Mouse (Mus musculus) large intestine, adult 2 months (tissue): ENCODE results near the gene Dclk1. TPM values are rescaled to one million over a fixed set of nuclear protein-coding genes. Genes with fewer than 3 reads are reported as not detected.

Experiments used
- DNase-seq: peaks from one replicate; pipeline ENCODE4 v3.0.0-alpha.2; 2012; ENCODE audit warnings: low read depth, low spot score
- WGBS: fragments of 180-500 bp; shearing (Covaris S2); methylation state at CpG from one replicate; pipeline ENCODE4 v1.1.7; 2018; 5-methylcytosine and 5-hydroxymethylcytosine counted together
- polyA plus RNA-seq: library from polyadenylated mRNA; depleted of rRNA; stranded (reverse); fragments of >200 nt; gene quantifications from 2 replicates; pipeline ENCODE4 v1.2.3, GENCODE M21; 2012

The Dclk1 gene
- polyA plus RNA-seq, 1 experiment, result 1.9 TPM

- no peak for DNase-seq
- WGBS, result 89% methylated on average over 6 of the region's 6 CpGs
Measured at GRCm38 (mm10) chr3:55378591-55378990, 136.4 kb downstream of the Dclk1 start.

- no peak for DNase-seq
- WGBS, result 68% methylated on average over 9 of the region's 9 CpGs
Measured at GRCm38 (mm10) chr3:55380471-55380870, 138.3 kb downstream of the Dclk1 start.

- WGBS, result 52% methylated on average over 3 of the region's 3 CpGs
- DNase-seq, result no peak
Measured at GRCm38 (mm10) chr3:55392605-55393004, 150.4 kb downstream of the Dclk1 start.

GRCm38 (mm10) chr3:55393549-55393948, 151.4 kb downstream of the Dclk1 start:
- WGBS, result 68% methylated on average over 3 of the region's 3 CpGs
- no peak for DNase-seq

- DNase-seq, result no peak
- WGBS, result 70% methylated on average over 2 of the region's 2 CpGs
Measured at GRCm38 (mm10) chr3:55396792-55397191, 154.6 kb downstream of the Dclk1 start.

- 79% methylated on average over 6 of the region's 6 CpGs for WGBS
- DNase-seq, result no peak
Measured at GRCm38 (mm10) chr3:55397752-55398693, 155.9 kb downstream of the Dclk1 start.

- DNase-seq, result no peak
Measured at GRCm38 (mm10) chr3:55401236-55401635, 159.1 kb downstream of the Dclk1 start.

GRCm38 (mm10) chr3:55404751-55405150, 162.6 kb downstream of the Dclk1 start:
- WGBS, result 96% methylated on average over 7 of the region's 7 CpGs

More at GRCm38 (mm10) chr3:55401236-55401635, 159.1 kb downstream of the Dclk1 start:
- 70% methylated on average over 1 of the region's 1 CpGs for WGBS

GRCm38 (mm10) chr3:55406616-55407015, 164.5 kb downstream of the Dclk1 start:
- WGBS, result 77% methylated on average over 7 of the region's 7 CpGs
- DNase-seq, result no peak

More at GRCm38 (mm10) chr3:55404751-55405150, 162.6 kb downstream of the Dclk1 start:
- DNase-seq, result no peak

GRCm38 (mm10) chr3:55411547-55411946, 169.4 kb downstream of the Dclk1 start:
- no peak for DNase-seq

- DNase-seq, result no peak
- WGBS, result 29% methylated on average over 14 of the region's 14 CpGs
Measured at GRCm38 (mm10) chr3:55415527-55415950, 173.4 kb downstream of the Dclk1 start.

- 71% methylated on average over 6 of the region's 6 CpGs for WGBS
Measured at GRCm38 (mm10) chr3:55418845-55419244, 176.7 kb downstream of the Dclk1 start.

GRCm38 (mm10) chr3:55419334-55419733, 177.2 kb downstream of the Dclk1 start:
- WGBS, result 35% methylated on average over 3 of the region's 3 CpGs

More at GRCm38 (mm10) chr3:55418845-55419244, 176.7 kb downstream of the Dclk1 start:
- no peak for DNase-seq

GRCm38 (mm10) chr3:55420436-55421083, 178.4 kb downstream of the Dclk1 start:
- WGBS, result 61% methylated on average over 8 of the region's 8 CpGs
- DNase-seq, result no peak

More at GRCm38 (mm10) chr3:55419334-55419733, 177.2 kb downstream of the Dclk1 start:
- DNase-seq, result no peak

- no peak for DNase-seq
- 41% methylated on average over 11 of the region's 11 CpGs for WGBS
Measured at GRCm38 (mm10) chr3:55423640-55424397, 181.7 kb downstream of the Dclk1 start.

GRCm38 (mm10) chr3:55430022-55430549, 187.9 kb downstream of the Dclk1 start:
- WGBS, result 84% methylated on average over 2 of the region's 2 CpGs
- DNase-seq, result no peak

GRCm38 (mm10) chr3:55431223-55431622, 189.1 kb downstream of the Dclk1 start:
- 89% methylated on average over 3 of the region's 3 CpGs for WGBS
- no peak for DNase-seq

GRCm38 (mm10) chr3:55434276-55434675, 192.1 kb downstream of the Dclk1 start:
- 73% methylated on average over 1 of the region's 1 CpGs for WGBS
- DNase-seq, result no peak

- WGBS, result 74% methylated on average over 7 of the region's 7 CpGs
- no peak for DNase-seq
Measured at GRCm38 (mm10) chr3:55438824-55439446, 196.8 kb downstream of the Dclk1 start.
